Mouse (Mus musculus) midbrain, embryonic 13.5 days (tissue): Measurements from ENCODE around the gene Cdh15. TPM values are rescaled to one million over a fixed set of nuclear protein-coding genes. Genes with fewer than 3 reads are reported as not detected.

Source experiments
- ATAC-seq: fragments of 200-750 bp; cut with Nextera tagmentation; 2 replicates; pipeline ENCODE4 v1.8.0; 2017; ENCODE audit warnings: mild to moderate bottlenecking, moderate TSS enrichment, moderate library complexity
- H3K27ac ChIP-seq: fragments of 300-500 bp; sonication (generic); 2 replicates; pipeline ENCODE4 v1.5.1; 2015; ENCODE audit warnings: inconsistent platforms, mild to moderate bottlenecking, moderate library complexity
- H3K27me3 ChIP-seq: fragments of 300-500 bp; sonication (generic); 2 replicates; pipeline ENCODE4 v1.6.1; 2015; ENCODE audit warnings: mild to moderate bottlenecking, inconsistent platforms
- H3K36me3 ChIP-seq: fragments of 300-500 bp; sonication (generic); 2 replicates; pipeline ENCODE4 v1.6.1; 2015; ENCODE audit warnings: mild to moderate bottlenecking, inconsistent platforms
- H3K4me1 ChIP-seq: fragments of 300-500 bp; sonication (generic); replicated peaks from 2 replicates; pipeline ENCODE4 v1.6.1; 2015; ENCODE audit warnings: inconsistent platforms
- H3K4me2 ChIP-seq: fragments of 300-500 bp; sonication (generic); replicated peaks from 2 replicates; pipeline ENCODE4 v1.6.1; 2015; ENCODE audit warnings: moderate library complexity, mild to moderate bottlenecking, inconsistent platforms
- H3K4me3 ChIP-seq: fragments of 300-500 bp; sonication (generic); replicated peaks from 2 replicates; pipeline ENCODE4 v1.5.1; 2015; ENCODE audit warnings: mild to moderate bottlenecking, inconsistent platforms
- H3K9ac ChIP-seq: fragments of 300-500 bp; sonication (generic); replicated peaks from 2 replicates; pipeline ENCODE4 v1.6.1; 2015; ENCODE audit warnings: mild to moderate bottlenecking, inconsistent platforms
- H3K9me3 ChIP-seq: fragments of 300-500 bp; sonication (generic); 2 replicates; pipeline ENCODE4 v1.6.1; 2016; ENCODE audit warnings: mild to moderate bottlenecking, inconsistent platforms
- WGBS: fragments of 180-500 bp; shearing (Covaris S2); methylation state at CpG from one replicate; pipeline ENCODE4 v1.1.7; 2015; 5-methylcytosine and 5-hydroxymethylcytosine counted together
- polyA plus RNA-seq: library from polyadenylated mRNA; unstranded; fragments of >200 nt; fragmentation: Nextera tagmentation; extraction: Ambion mirVana; gene quantifications from 2 replicates; pipeline ENCODE4 v1.2.1, GENCODE M21; 2015

Cdh15 gene
- polyA plus RNA-seq, 1 experiment from 2014 or later = 1.00 TPM

- ATAC-seq = no peak
- Histone ChIP-seq H3K9me3 (no peaks in the 10 kb centered on the region), H3K27me3 (0 out of 2 replicates have a peak, but pooled peaks cover 3% of the 10 kb centered on the region), H3K4me3 (no peak overlapping the region), H3K36me3 (0 out of 2 replicates have a peak, but pooled peaks cover 6% of the 10 kb centered on the region), H3K4me1 (peaks cover 38% of the 10 kb centered on the region), H3K27ac (no peak overlapping the region), H3K9ac (no peak overlapping the region), H3K4me2 (no peak overlapping the region)
- WGBS = 38% methylated on average over 13 of the region's 13 CpGs
Measured at GRCm38 (mm10) chr8:122817724-122818496, 29.9 kb upstream of the Cdh15 start.

- 84% methylated on average over 11 of the region's 11 CpGs for WGBS
- Histone ChIP-seq H3K9me3 (no peaks in the 10 kb centered on the region), H3K4me3 (no peak overlapping the region), H3K9ac (no peak overlapping the region), H3K36me3 (no peaks in the 10 kb centered on the region), H3K27ac (0 out of 2 replicates have a peak overlapping the region, but pooled peaks have one; percentile 17), H3K4me1 (peaks cover 28% of the 10 kb centered on the region), H3K27me3 (no peaks in the 10 kb centered on the region), H3K4me2 (no peak overlapping the region)
- ATAC-seq = no peak
Measured at GRCm38 (mm10) chr8:122819776-122820175, 28.0 kb upstream of the Cdh15 start.

DNA sequence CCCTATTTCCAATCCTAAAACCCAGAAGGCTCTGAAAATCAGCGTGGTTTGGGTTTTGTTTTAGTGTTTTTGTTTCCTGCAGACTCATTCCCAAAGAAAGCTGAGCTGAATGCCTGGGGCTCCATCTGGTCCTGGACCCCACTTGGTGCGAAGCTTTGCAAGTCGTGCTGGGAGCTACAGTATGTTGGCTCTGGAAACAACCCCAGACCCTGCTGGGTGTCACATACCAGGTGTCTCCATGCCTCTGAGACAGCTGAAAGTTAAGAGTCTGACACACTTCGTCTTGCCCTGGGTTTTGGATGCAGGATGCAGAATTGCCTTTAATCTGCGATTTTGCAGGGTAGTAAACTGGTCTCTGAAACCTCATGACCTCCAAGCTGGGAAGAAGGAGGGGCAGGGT, 23.2 kb upstream of the Cdh15 start:
- Histone ChIP-seq H3K4me2 (no peak overlapping the region), H3K36me3 (no peaks in the 10 kb centered on the region), H3K27me3 (no peaks in the 10 kb centered on the region), H3K9me3 (no peaks in the 10 kb centered on the region), H3K27ac (no peak overlapping the region), H3K4me1 (peaks cover 22% of the 10 kb centered on the region), H3K4me3 (no peak overlapping the region), H3K9ac (no peak overlapping the region)
- ATAC-seq = no peak
- WGBS = 43% methylated on average over 5 of the region's 5 CpGs

DNA sequence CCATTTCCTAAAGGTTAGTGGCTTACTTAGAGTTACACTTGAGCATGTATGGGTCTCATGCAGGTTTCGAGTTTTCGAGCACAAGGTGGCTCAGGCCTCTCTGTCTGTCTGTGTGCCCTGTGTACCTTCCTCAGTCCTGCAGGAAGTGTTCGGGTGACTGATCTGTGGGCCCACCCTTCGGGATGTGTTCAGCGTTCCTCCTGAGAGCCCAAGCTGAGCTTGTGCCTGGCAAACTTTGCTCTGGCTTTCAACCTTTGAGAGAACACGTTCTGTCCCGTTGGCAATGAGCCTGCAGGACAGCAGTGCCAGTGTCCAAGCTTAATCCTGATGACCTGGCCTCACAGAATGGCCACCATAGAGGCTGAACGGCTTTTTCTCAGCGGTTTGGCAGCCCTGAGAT, 22.8 kb upstream of the Cdh15 start:
- ATAC-seq = no peak
- Histone ChIP-seq H3K27ac (no peak overlapping the region), H3K9ac (no peak overlapping the region), H3K4me3 (no peak overlapping the region), H3K36me3 (no peaks in the 10 kb centered on the region), H3K27me3 (no peaks in the 10 kb centered on the region), H3K4me1 (peaks cover 22% of the 10 kb centered on the region), H3K4me2 (no peak overlapping the region), H3K9me3 (no peaks in the 10 kb centered on the region)
- WGBS = 72% methylated on average over 9 of the region's 9 CpGs

DNA sequence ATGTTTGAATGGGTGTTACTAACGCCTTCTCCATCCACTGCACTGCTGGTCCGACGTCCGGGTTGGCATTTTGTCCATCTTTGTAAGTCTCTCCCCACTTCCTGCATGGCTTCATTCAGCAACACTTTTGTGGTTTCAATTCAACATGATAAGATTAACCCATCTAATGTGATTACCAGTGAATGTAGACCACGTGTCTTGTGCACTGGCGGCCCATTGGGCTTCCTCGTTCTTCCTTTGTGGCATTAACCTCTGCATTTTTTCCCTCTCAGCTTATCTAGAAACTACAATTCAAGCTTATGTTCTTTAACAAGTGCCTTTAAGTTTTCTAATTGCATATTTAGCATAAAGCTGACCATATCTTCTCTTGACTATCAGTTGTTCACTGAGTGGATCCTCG, 22.4 kb upstream of the Cdh15 start:
- Histone ChIP-seq H3K36me3 (no peaks in the 10 kb centered on the region), H3K9ac (no peak overlapping the region), H3K27ac (no peak overlapping the region), H3K27me3 (no peaks in the 10 kb centered on the region), H3K4me2 (no peak overlapping the region), H3K4me1 (peaks cover 22% of the 10 kb centered on the region), H3K9me3 (no peaks in the 10 kb centered on the region), H3K4me3 (no peak overlapping the region)
- no peak for ATAC-seq
- WGBS = 65% methylated on average over 8 of the region's 8 CpGs

- no peaks in the 10 kb centered on the region for H3K9me3 ChIP-seq
- H3K36me3 ChIP-seq = no peaks in the 10 kb centered on the region
- no peak overlapping the region for H3K4me3 ChIP-seq
- ATAC-seq = no peak
- H3K9ac ChIP-seq = no peak overlapping the region
- no peaks in the 10 kb centered on the region for H3K27me3 ChIP-seq
- peaks cover 23% of the 10 kb centered on the region for H3K4me1 ChIP-seq
- 73% methylated on average over 3 of the region's 3 CpGs for WGBS
- no peak overlapping the region for H3K27ac ChIP-seq
- H3K4me2 ChIP-seq = no peak overlapping the region
Measured at GRCm38 (mm10) chr8:122829396-122829795, 18.4 kb upstream of the Cdh15 start.

- 41% methylated on average over 8 of the region's 8 CpGs for WGBS
Measured at GRCm38 (mm10) chr8:122830349-122831061, 17.3 kb upstream of the Cdh15 start.

DNA sequence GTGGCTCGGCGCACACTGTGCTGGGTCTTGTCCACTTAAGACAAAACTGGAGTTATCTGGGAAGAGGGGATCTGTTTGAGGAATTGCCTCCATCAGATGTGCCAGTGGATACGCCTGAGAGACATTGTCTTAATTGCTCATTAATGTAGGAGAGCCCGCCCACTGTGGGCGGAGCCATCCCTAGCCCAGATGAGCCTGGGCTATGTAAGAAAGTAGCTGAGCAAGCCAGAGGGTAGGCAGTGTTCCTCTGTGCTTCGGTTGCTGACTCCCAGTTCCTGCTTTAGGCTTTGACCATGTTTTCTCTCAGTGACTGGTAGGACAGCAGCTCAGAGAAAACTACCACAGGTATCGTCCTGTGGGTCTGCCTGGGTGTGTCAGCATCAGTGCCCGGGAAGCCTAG, 13.3 kb upstream of the Cdh15 start:
- Histone ChIP-seq H3K27ac (no peak overlapping the region), H3K9me3 (no peaks in the 10 kb centered on the region), H3K4me3 (no peak overlapping the region), H3K27me3 (no peaks in the 10 kb centered on the region), H3K9ac (no peak overlapping the region), H3K4me1 (peaks cover 3% of the 10 kb centered on the region; the same call in 1 of the 2 replicates), H3K4me2 (no peak overlapping the region), H3K36me3 (no peaks in the 10 kb centered on the region)
- WGBS = 89% methylated on average over 8 of the region's 8 CpGs
- ATAC-seq = no peak

More at GRCm38 (mm10) chr8:122830349-122831061, 17.3 kb upstream of the Cdh15 start:
- H3K27ac ChIP-seq = no peak overlapping the region
- H3K9me3 ChIP-seq = no peaks in the 10 kb centered on the region
- ATAC-seq = peak; percentile 86
- H3K4me3 ChIP-seq = no peak overlapping the region
- H3K4me1 ChIP-seq = peaks cover 13% of the 10 kb centered on the region
- H3K27me3 ChIP-seq = no peaks in the 10 kb centered on the region
- H3K4me2 ChIP-seq = no peak overlapping the region
- no peaks in the 10 kb centered on the region for H3K36me3 ChIP-seq
- H3K9ac ChIP-seq = no peak overlapping the region

- 30% methylated on average over 8 of the region's 8 CpGs for WGBS
- no peaks in the 10 kb centered on the region for H3K9me3 ChIP-seq
- H3K27me3 ChIP-seq = no peaks in the 10 kb centered on the region
- H3K4me2 ChIP-seq = no peak overlapping the region
- H3K27ac ChIP-seq = no peak overlapping the region
- H3K9ac ChIP-seq = no peak overlapping the region
- peaks cover 3% of the 10 kb centered on the region; the same call in 1 of the 2 replicates for H3K4me1 ChIP-seq
- no peak overlapping the region for H3K4me3 ChIP-seq
- H3K36me3 ChIP-seq = no peaks in the 10 kb centered on the region
- peak; percentile 64 for ATAC-seq
Measured at GRCm38 (mm10) chr8:122834971-122835370, 12.8 kb upstream of the Cdh15 start.

DNA sequence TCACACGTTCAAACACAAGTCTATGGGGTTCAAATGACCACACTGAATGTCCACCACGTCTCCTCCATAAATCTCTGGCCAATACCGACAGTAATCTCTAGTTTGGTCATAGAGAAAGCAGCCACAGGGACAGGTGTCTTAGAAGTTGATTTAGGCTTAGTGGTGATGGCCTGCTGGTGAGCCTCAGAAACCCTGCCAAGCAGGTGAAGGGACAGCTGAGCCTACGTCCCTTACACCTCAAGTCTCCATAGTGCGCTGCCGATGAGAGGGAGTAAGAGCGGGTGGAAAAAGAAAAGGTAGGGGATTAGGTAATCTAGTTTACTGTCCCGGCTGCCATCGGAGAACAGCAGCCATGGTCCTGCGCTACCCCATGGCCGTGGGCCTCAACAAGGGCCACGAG, 11.6 kb upstream of the Cdh15 start:
- WGBS = 89% methylated on average over 12 of the region's 12 CpGs
- H3K9ac ChIP-seq = no peak overlapping the region
- H3K4me2 ChIP-seq = no peak overlapping the region

DNA sequence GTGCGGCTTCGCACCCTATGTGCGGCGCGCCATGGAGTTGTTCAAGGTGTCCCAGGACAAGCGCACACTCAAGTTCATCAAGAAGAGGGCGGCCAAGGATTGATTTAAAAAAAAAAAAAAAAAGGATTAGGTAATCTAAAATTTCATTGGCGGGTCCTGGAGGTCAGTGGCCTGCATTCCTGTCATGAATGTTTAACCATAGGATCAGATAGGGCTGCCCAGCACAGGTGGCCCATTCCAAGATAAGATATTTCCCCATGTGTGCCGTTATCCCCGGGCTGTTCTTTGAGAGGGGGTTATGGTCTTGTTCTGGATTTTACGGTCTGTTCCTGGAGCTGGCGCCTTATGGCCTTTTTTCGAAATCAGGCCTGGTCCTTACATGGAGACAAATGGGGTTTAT, 11.1 kb upstream of the Cdh15 start:
- Histone ChIP-seq H3K4me1 (no peaks in the 10 kb centered on the region), H3K27me3 (no peaks in the 10 kb centered on the region), H3K36me3 (no peaks in the 10 kb centered on the region), H3K9me3 (no peaks in the 10 kb centered on the region), H3K4me3 (no peak overlapping the region), H3K27ac (no peak overlapping the region), H3K9ac (no peak overlapping the region), H3K4me2 (no peak overlapping the region)
- ATAC-seq = no peak
- WGBS = 89% methylated on average over 13 of the region's 13 CpGs

More for the DNA sequence above, 11.6 kb upstream of the Cdh15 start:
- no peak overlapping the region for H3K27ac ChIP-seq
- H3K36me3 ChIP-seq = no peaks in the 10 kb centered on the region
- no peaks in the 10 kb centered on the region for H3K4me1 ChIP-seq
- H3K27me3 ChIP-seq = no peaks in the 10 kb centered on the region
- H3K9me3 ChIP-seq = no peaks in the 10 kb centered on the region
- no peak overlapping the region for H3K4me3 ChIP-seq
- ATAC-seq = no peak

DNA sequence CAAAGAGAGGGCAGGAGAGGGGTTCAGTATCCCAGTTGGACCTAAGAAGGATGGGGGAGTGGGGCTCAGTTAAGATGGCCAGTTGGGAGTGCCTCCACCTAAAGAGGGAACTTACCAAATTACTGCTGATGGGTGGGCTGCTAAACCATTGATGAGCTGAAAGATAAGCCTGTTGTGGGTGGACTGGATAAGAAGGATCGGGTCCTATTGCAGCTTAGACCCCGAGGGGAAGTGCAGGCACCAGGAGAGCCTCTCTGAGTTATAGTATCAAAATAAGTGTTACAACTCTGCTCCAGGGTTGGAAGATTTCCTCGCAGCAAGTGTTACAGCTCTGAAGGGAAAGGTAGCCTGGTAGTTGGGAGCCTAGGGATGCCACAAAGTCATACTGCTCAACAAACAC, 3.6 kb upstream of the Cdh15 start:
- no peak overlapping the region for H3K4me3 ChIP-seq
- peaks cover 6% of the 10 kb centered on the region; the same call in 1 of the 2 replicates for H3K4me1 ChIP-seq
- no peaks in the 10 kb centered on the region for H3K36me3 ChIP-seq
- H3K9me3 ChIP-seq = no peaks in the 10 kb centered on the region
- H3K9ac ChIP-seq = no peak overlapping the region
- H3K4me2 ChIP-seq = no peak overlapping the region
- no peak for ATAC-seq
- WGBS = 68% methylated on average over 3 of the region's 3 CpGs
- peaks cover 7% of the 10 kb centered on the region; the same call in 1 of the 2 replicates for H3K27me3 ChIP-seq
- no peak overlapping the region for H3K27ac ChIP-seq
